Mouse (Mus musculus) cortical plate, adult 2 months (tissue): ENCODE results near the gene Rpl10a. TPM values are rescaled to one million over a fixed set of nuclear protein-coding genes. Genes with fewer than 3 reads are reported as not detected.
A peak's percentile ranks its signal among the peaks of the same experiment; 100 is the strongest.

Experiments used
- H3K27ac ChIP-seq: fragments of 200-500 bp; 2 replicates; pipeline ENCODE4 v1.5.1; 2012; ENCODE audit warnings: low read length, control low read depth, inconsistent platforms; ENCODE audit not compliant: insufficient read depth
- H3K4me1 ChIP-seq: fragments of 200-500 bp; 2 replicates; pipeline ENCODE4 v1.6.1; 2011; ENCODE audit warnings: low read length; ENCODE audit not compliant: control insufficient read depth, insufficient read depth
- H3K4me3 ChIP-seq: fragments of 200-500 bp; 2 replicates; pipeline ENCODE4 v1.5.1; 2011; ENCODE audit warnings: mild to moderate bottlenecking, low read length, control low read depth; ENCODE audit not compliant: insufficient read depth
- CTCF ChIP-seq: fragments of 200-500 bp; IDR thresholded peaks from 2 replicates; pipeline ENCODE4 v1.5.1; 2011; ENCODE audit warnings: mild to moderate bottlenecking, control low read depth, low read length; ENCODE audit not compliant: insufficient read depth; ENCODE audit errors: extremely low read depth
- POLR2A ChIP-seq: fragments of 200-500 bp; IDR thresholded peaks from 2 replicates; pipeline ENCODE4 v1.6.1; 2011; ENCODE audit warnings: mild to moderate bottlenecking, low read length, control low read depth; ENCODE audit not compliant: insufficient read depth; ENCODE audit errors: extremely low read depth
- polyA plus RNA-seq: library from polyadenylated mRNA; depleted of rRNA; stranded (reverse); fragments of >200 nt; gene quantifications from 2 replicates; pipeline ENCODE4 v1.2.3, GENCODE M21; 2012; rRNA removed

Gene Rpl10a
- 705 and 712 TPM in 2 replicates for polyA plus RNA-seq

- Histone ChIP-seq H3K27ac (peak within 1 kb of the TSS; percentile 88), H3K4me3 (peak within 1 kb of the TSS; percentile 74), H3K4me1 (peaks cover 4% of the 10 kb centered on the region)
- peak; percentile 94 for TF ChIP-seq POLR2A
- peak; percentile 44 for TF ChIP-seq CTCF
Measured at GRCm38 (mm10) chr17:28328366-28328928, at the start of gene Rpl10a. Gene Rpl10a, plus strand, starts transcription at chr17:28328471.

- no peaks in the 10 kb centered on the region; the same call in 1 of the 2 replicates for H3K4me1 ChIP-seq
- no peak overlapping the region for H3K27ac ChIP-seq
- no peak overlapping the region for H3K4me3 ChIP-seq
- TF ChIP-seq CTCF (no peak), POLR2A (no peak)
Measured at GRCm38 (mm10) chr17:28279236-28279635, 49.0 kb upstream of the Rpl10a start.

- no peaks in the 10 kb centered on the region; the same call in 1 of the 2 replicates for H3K4me1 ChIP-seq
- no peak for TF ChIP-seq POLR2A
- no peak for TF ChIP-seq CTCF
- no peak overlapping the region for H3K4me3 ChIP-seq
- no peak overlapping the region for H3K27ac ChIP-seq
Measured at GRCm38 (mm10) chr17:28279780-28280422, 48.4 kb upstream of the Rpl10a start.

GRCm38 (mm10) chr17:28280423-28280800, 47.9 kb upstream of the Rpl10a start:
- no peaks in the 10 kb centered on the region; the same call in 1 of the 2 replicates for H3K4me1 ChIP-seq
- no peak overlapping the region for H3K4me3 ChIP-seq
- no peak for TF ChIP-seq CTCF
- TF ChIP-seq POLR2A: no peak

GRCm38 (mm10) chr17:28280831-28281377, 47.4 kb upstream of the Rpl10a start:
- Histone ChIP-seq H3K27ac (no peak overlapping the region), H3K4me1 (no peaks in the 10 kb centered on the region; the same call in 1 of the 2 replicates), H3K4me3 (no peak overlapping the region)
- TF ChIP-seq POLR2A: no peak
- TF ChIP-seq CTCF: no peak

More at GRCm38 (mm10) chr17:28280423-28280800, 47.9 kb upstream of the Rpl10a start:
- H3K27ac ChIP-seq: no peak overlapping the region

GRCm38 (mm10) chr17:28281866-28282441, 46.3 kb upstream of the Rpl10a start:
- no peak overlapping the region for H3K4me3 ChIP-seq
- TF ChIP-seq POLR2A: no peak
- TF ChIP-seq CTCF: no peak
- no peaks in the 10 kb centered on the region; the same call in 1 of the 2 replicates for H3K4me1 ChIP-seq
- H3K27ac ChIP-seq: no peak overlapping the region

- H3K4me3 ChIP-seq: no peak overlapping the region
- no peak for TF ChIP-seq POLR2A
- no peak for TF ChIP-seq CTCF
- no peak overlapping the region for H3K27ac ChIP-seq
- H3K4me1 ChIP-seq: no peaks in the 10 kb centered on the region; the same call in 1 of the 2 replicates
Measured at GRCm38 (mm10) chr17:28283199-28283598, 45.1 kb upstream of the Rpl10a start.

GRCm38 (mm10) chr17:28286133-28286532, 42.1 kb upstream of the Rpl10a start:
- no peaks in the 10 kb centered on the region for H3K4me1 ChIP-seq
- no peak overlapping the region for H3K4me3 ChIP-seq
- no peak overlapping the region for H3K27ac ChIP-seq

GRCm38 (mm10) chr17:28286964-28287363, 41.3 kb upstream of the Rpl10a start:
- H3K4me3 ChIP-seq: no peak overlapping the region
- no peak overlapping the region for H3K27ac ChIP-seq
- TF ChIP-seq POLR2A (no peak), CTCF (no peak)
- H3K4me1 ChIP-seq: no peaks in the 10 kb centered on the region

More at GRCm38 (mm10) chr17:28286133-28286532, 42.1 kb upstream of the Rpl10a start:
- TF ChIP-seq CTCF (no peak), POLR2A (no peak)

- Histone ChIP-seq H3K4me1 (no peaks in the 10 kb centered on the region), H3K4me3 (no peak overlapping the region), H3K27ac (no peak overlapping the region)
- TF ChIP-seq POLR2A: no peak
- TF ChIP-seq CTCF: no peak
Measured at GRCm38 (mm10) chr17:28287578-28287977, 40.7 kb upstream of the Rpl10a start.

- Histone ChIP-seq H3K4me1 (no peaks in the 10 kb centered on the region), H3K27ac (no peak overlapping the region), H3K4me3 (no peak overlapping the region)
- TF ChIP-seq POLR2A (no peak), CTCF (peak; percentile 34; the same call in 1 of the 2 replicates)
Measured at GRCm38 (mm10) chr17:28287980-28288379, 40.3 kb upstream of the Rpl10a start.
